9 mouse cellular contexts compared by ENCODE assay signal in the genomic region with DNA sequence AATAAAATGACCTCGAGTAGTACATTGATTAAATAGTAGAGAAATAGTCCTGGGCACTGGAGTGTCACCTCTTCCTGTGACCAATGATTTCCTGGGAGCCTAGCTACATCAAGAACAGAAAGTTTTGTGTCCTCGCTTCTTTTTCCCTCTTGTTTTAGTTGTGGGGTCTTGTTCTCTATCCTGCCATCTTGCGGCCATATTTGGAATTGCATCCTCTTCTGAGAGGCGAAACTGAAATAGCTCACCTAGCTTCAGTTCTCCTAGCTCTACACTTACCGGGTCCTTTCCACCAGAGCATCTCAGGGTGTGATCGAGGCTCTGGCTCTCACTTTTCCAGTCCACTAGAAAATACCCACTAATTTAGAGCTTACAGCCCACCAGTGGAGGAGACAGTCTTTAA. TPM values are rescaled to one million over a fixed set of nuclear protein-coding genes. Genes with fewer than 3 reads are reported as not detected.
A peak's percentile ranks its signal among the peaks of the same experiment; 100 is the strongest.
DNase-seq lines count a peak whose midpoint lies in the region; ATAC-seq and TF ChIP-seq lines count a peak whose summit lies in the region.
"Had no signal": no experiment of that assay in that cellular context is flagged by ENCODE, and none has a peak within 500 bp of the region (broad histone marks: within the 10 kb centered on the region; RNA-seq: fewer than 3 reads in every experiment).

No protein-coding gene starts in this region.

- no peak overlapping the region for H3K4me3 ChIP-seq in forebrain, postnatal 0 days (ENCODE audit: low read depth, low read length)
- H3K4me3 ChIP-seq in forebrain, embryonic 12.5 days (replicated peaks): no peak overlapping the region
- no peak overlapping the region for H3K4me3 ChIP-seq in stomach, postnatal 0 days (ENCODE audit: low read depth, low read length)
- H3K4me3 ChIP-seq: hindbrain, embryonic 15.5 days had no signal

- no peaks in the 10 kb centered on the region for H3K9me3 ChIP-seq in forebrain, postnatal 0 days (ENCODE audit: low read length)
- no peaks in the 10 kb centered on the region for H3K9me3 ChIP-seq in forebrain, embryonic 12.5 days
- H3K9me3 ChIP-seq in stomach, postnatal 0 days (ENCODE audit: control insufficient read depth, low read length): no peaks in the 10 kb centered on the region
- H3K9me3 ChIP-seq: hindbrain, embryonic 15.5 days had no signal

- H3K27me3 ChIP-seq in forebrain, postnatal 0 days (ENCODE audit: insufficient read depth, low read length): no peaks in the 10 kb centered on the region
- no peaks in the 10 kb centered on the region for H3K27me3 ChIP-seq in forebrain, embryonic 12.5 days
- no peaks in the 10 kb centered on the region for H3K27me3 ChIP-seq in stomach, postnatal 0 days (ENCODE audit: control insufficient read depth, insufficient read depth, low read length)
- H3K27me3 ChIP-seq: hindbrain, embryonic 15.5 days had no signal

- H3K9ac ChIP-seq in forebrain, postnatal 0 days: no peak overlapping the region
- no peak overlapping the region for H3K9ac ChIP-seq in forebrain, embryonic 12.5 days
- no peak overlapping the region for H3K9ac ChIP-seq in stomach, postnatal 0 days (ENCODE audit: low read length)
- H3K9ac ChIP-seq: hindbrain, embryonic 15.5 days had no signal

- H3K27ac ChIP-seq in forebrain, postnatal 0 days (ENCODE audit: low read depth, low read length): no peak overlapping the region
- H3K27ac ChIP-seq in forebrain, embryonic 12.5 days: no peak overlapping the region
- H3K27ac ChIP-seq in stomach, postnatal 0 days (replicated peaks): no peak overlapping the region
- H3K27ac ChIP-seq: hindbrain, embryonic 15.5 days had no signal

- 27% methylated on average over 6 of the region's 6 CpGs for WGBS in forebrain, postnatal 0 days
- 26% methylated on average over 6 of the region's 6 CpGs for WGBS in forebrain, embryonic 12.5 days
- WGBS in stomach, postnatal 0 days: 20% methylated on average over 6 of the region's 6 CpGs

- ATAC-seq in forebrain, postnatal 0 days: no peak
- no peak for ATAC-seq in forebrain, embryonic 12.5 days (ENCODE audit: low FRiP score)
- peak; percentile 83 for ATAC-seq in megakaryocyte progenitor cell, adult 5-6 weeks (replicated peaks; ENCODE audit: poor library complexity)
- no peak for ATAC-seq in stomach, postnatal 0 days (ENCODE audit: low FRiP score, low TSS enrichment)

- peak; percentile 84 for TF ChIP-seq CTCF in forebrain, postnatal 0 days (IDR thresholded peaks at IDR 0.05; ENCODE audit: low read depth)
- TF ChIP-seq CTCF in stomach, postnatal 0 days (IDR thresholded peaks at IDR 0.05; ENCODE audit: low read depth): peak; percentile 85

- DNase-seq in forebrain, postnatal 0 days: peak; percentile 76
- DNase-seq in right cerebral cortex, postnatal 10 days (ENCODE audit: low spot score in 2 of 2): peak; percentile 41 to 70
- DNase-seq in right cerebral cortex, adult 18-20 months: no peak
- DNase-seq in embryo, embryonic 10 days (ENCODE audit: low spot score): peak; percentile 63
- DNase-seq in kidney, postnatal 36 days: peak; percentile 56 to 80
- DNase-seq in stomach, postnatal 0 days (ENCODE audit: low spot score): peak; percentile 57

- H3K4me2 ChIP-seq in forebrain, postnatal 0 days (ENCODE audit: low read depth): no peak overlapping the region
- no peak overlapping the region for H3K4me2 ChIP-seq in forebrain, embryonic 12.5 days
- H3K4me2 ChIP-seq in stomach, postnatal 0 days (replicated peaks; ENCODE audit: low read depth): no peak overlapping the region
- H3K4me2 ChIP-seq: hindbrain, embryonic 15.5 days had no signal

- no peaks in the 10 kb centered on the region for H3K36me3 ChIP-seq in forebrain, postnatal 0 days (ENCODE audit: insufficient read depth)
- H3K36me3 ChIP-seq in forebrain, embryonic 12.5 days (replicated peaks): no peaks in the 10 kb centered on the region
- H3K36me3 ChIP-seq in stomach, postnatal 0 days (ENCODE audit: control insufficient read depth, insufficient read depth, low read length): no peaks in the 10 kb centered on the region
- H3K36me3 ChIP-seq: hindbrain, embryonic 15.5 days had no signal

- TF ChIP-seq EP300 in stomach, postnatal 0 days (optimal IDR thresholded peaks at IDR 0.05): no peak

- no peaks in the 10 kb centered on the region for H3K4me1 ChIP-seq in forebrain, postnatal 0 days (ENCODE audit: insufficient read depth)
- H3K4me1 ChIP-seq in forebrain, embryonic 12.5 days: 0 out of 2 replicates have a peak, but pooled peaks cover under 1% of the 10 kb centered on the region
- no peaks in the 10 kb centered on the region for H3K4me1 ChIP-seq in stomach, postnatal 0 days (replicated peaks; ENCODE audit: control insufficient read depth, insufficient read depth)
- H3K4me1 ChIP-seq: hindbrain, embryonic 15.5 days had no signal

RNA-seq across cellular contexts. Expression of a gene that starts 2.7 kb away (rescaled TPM):
- total RNA-seq in forebrain, postnatal 0 days (2014; rRNA removed): 30.5 and 37.8 TPM in 2 replicates
- polyA plus RNA-seq in forebrain, postnatal 0 days (2015; fragmentation: Nextera tagmentation; extraction: Ambion mirVana): 10.5 and 14.6 TPM in 2 replicates
- polyA plus RNA-seq in forebrain, embryonic 12.5 days (2016; fragmentation: Nextera tagmentation; extraction: Ambion mirVana): 7.4 and 9.2 TPM in 2 replicates
- total RNA-seq in megakaryocyte progenitor cell, adult 5-6 weeks (2015): 2.6 and 3.6 TPM in 2 replicates
- 4.6 and 6.2 TPM in 2 replicates for total RNA-seq in megakaryocyte progenitor cell, adult 5-6 weeks (2017)
- polyA plus RNA-seq in stomach, postnatal 0 days (2015; fragmentation: Nextera tagmentation; extraction: Ambion mirVana): 1.9 and 2.2 TPM in 2 replicates

RNA-seq across cellular contexts. Expression of a gene that starts 4.3 kb away (rescaled TPM):
- total RNA-seq in forebrain, postnatal 0 days (2014; rRNA removed): not detected in 2 replicates
- 0.30 and 0.39 TPM in 2 replicates for polyA plus RNA-seq in forebrain, postnatal 0 days (2015; fragmentation: Nextera tagmentation; extraction: Ambion mirVana)
- polyA plus RNA-seq in forebrain, embryonic 12.5 days (2016; fragmentation: Nextera tagmentation; extraction: Ambion mirVana): not detected in 2 replicates
- not detected in 2 replicates for total RNA-seq in megakaryocyte progenitor cell, adult 5-6 weeks (2015)
- total RNA-seq in megakaryocyte progenitor cell, adult 5-6 weeks (2017): not detected in 2 replicates
- 0.68 and 1.7 TPM in 2 replicates for polyA plus RNA-seq in stomach, postnatal 0 days (2015; fragmentation: Nextera tagmentation; extraction: Ambion mirVana)
- polyA plus RNA-seq: hindbrain, embryonic 15.5 days had no signal
